Mouse (Mus musculus): ENCODE results near the gene 2410015M20Rik. TPM values are rescaled to one million over a fixed set of nuclear protein-coding genes. Genes with fewer than 3 reads are reported as not detected.
A peak's percentile ranks its signal among the peaks of the same experiment; 100 is the strongest.
"Not testable (repeated sequence)": the region's sequence is repeated elsewhere in the genome, so short reads cannot be mapped to it uniquely, and the experiment has no call there.

The 2410015M20Rik gene
- polyA plus RNA-seq, 1 experiment, result 101 TPM

GRCm38 (mm10) chr17:56625495-56625894 lies 15.9 kb upstream of the 2410015M20Rik start:
- peaks cover 7% of the 10 kb centered on the region for H3K36me3 ChIP-seq (ENCODE audit: control insufficient read depth, insufficient read depth, low read length)
- DNase-seq (ENCODE audit: low read depth in 1 of 2, low spot score in 2 of 2), result no peak
- H3K27me3 ChIP-seq (ENCODE audit: control insufficient read depth, insufficient read depth, low read length), result no peaks in the 10 kb centered on the region
- peaks cover 10% of the 10 kb centered on the region; the same call in 1 of the 2 replicates for H3K4me1 ChIP-seq (ENCODE audit: control insufficient read depth, insufficient read depth, insufficient read length)
- TF ChIP-seq POLR2A (IDR thresholded peaks at IDR 0.05; ENCODE audit: low read depth, low read length) (no peak), CTCF (IDR thresholded peaks at IDR 0.05; ENCODE audit: extremely low read depth, insufficient read depth, insufficient read length, insufficient replicate concordance) (no peak)
- 84% methylated on average over 3 of the region's 3 CpGs for WGBS
- H3K4me3 ChIP-seq (ENCODE audit: extremely low read depth, insufficient read depth, insufficient read length), result no peak overlapping the region
- H3K27ac ChIP-seq (ENCODE audit: insufficient read depth, low read length), result no peak overlapping the region

GRCm38 (mm10) chr17:56617628-56618027 lies 8.1 kb upstream of the 2410015M20Rik start:
- no peak for TF ChIP-seq CTCF (IDR thresholded peaks at IDR 0.05; ENCODE audit: extremely low read depth, insufficient read depth, insufficient read length, insufficient replicate concordance)
- no peak for TF ChIP-seq POLR2A (IDR thresholded peaks at IDR 0.05; ENCODE audit: low read depth, low read length)
- Histone ChIP-seq H3K36me3 (ENCODE audit: control insufficient read depth, insufficient read depth, low read length) (peaks cover 53% of the 10 kb centered on the region), H3K27me3 (ENCODE audit: control insufficient read depth, insufficient read depth, low read length) (no peaks in the 10 kb centered on the region), H3K4me1 (ENCODE audit: control insufficient read depth, insufficient read depth, insufficient read length) (peaks cover 7% of the 10 kb centered on the region; the same call in 1 of the 2 replicates), H3K4me3 (ENCODE audit: extremely low read depth, insufficient read depth, insufficient read length) (no peak overlapping the region), H3K27ac (ENCODE audit: insufficient read depth, low read length) (no peak overlapping the region)
- DNase-seq (ENCODE audit: low read depth in 1 of 2, low spot score in 2 of 2), result no peak
- 89% methylated on average over 8 of the region's 8 CpGs for WGBS

GRCm38 (mm10) chr17:56616725-56617124 lies 7.2 kb upstream of the 2410015M20Rik start:
- TF ChIP-seq CTCF (IDR thresholded peaks at IDR 0.05; ENCODE audit: extremely low read depth, insufficient read depth, insufficient read length, insufficient replicate concordance) (no peak), POLR2A (IDR thresholded peaks at IDR 0.05; ENCODE audit: low read depth, low read length) (no peak)
- peaks cover 50% of the 10 kb centered on the region for H3K36me3 ChIP-seq (ENCODE audit: control insufficient read depth, insufficient read depth, low read length)
- no peak overlapping the region for H3K27ac ChIP-seq (ENCODE audit: insufficient read depth, low read length)
- H3K4me3 ChIP-seq (ENCODE audit: extremely low read depth, insufficient read depth, insufficient read length), result no peak overlapping the region
- 93% methylated on average over 3 of the region's 3 CpGs for WGBS
- H3K27me3 ChIP-seq (ENCODE audit: control insufficient read depth, insufficient read depth, low read length), result no peaks in the 10 kb centered on the region
- no peak for DNase-seq (ENCODE audit: low read depth in 1 of 2, low spot score in 2 of 2)
- peaks cover 7% of the 10 kb centered on the region; the same call in 1 of the 2 replicates for H3K4me1 ChIP-seq (ENCODE audit: control insufficient read depth, insufficient read depth, insufficient read length)

- no peak for TF ChIP-seq POLR2A (IDR thresholded peaks at IDR 0.05; ENCODE audit: low read depth, low read length)
- TF ChIP-seq CTCF (IDR thresholded peaks at IDR 0.05; ENCODE audit: extremely low read depth, insufficient read depth, insufficient read length, insufficient replicate concordance), result no peak
- Histone ChIP-seq H3K27me3 (ENCODE audit: control insufficient read depth, insufficient read depth, low read length) (no peaks in the 10 kb centered on the region), H3K4me3 (ENCODE audit: extremely low read depth, insufficient read depth, insufficient read length) (no peak overlapping the region), H3K27ac (ENCODE audit: insufficient read depth, low read length) (no peak overlapping the region), H3K4me1 (ENCODE audit: control insufficient read depth, insufficient read depth, insufficient read length) (peaks cover 7% of the 10 kb centered on the region; the same call in 1 of the 2 replicates), H3K36me3 (ENCODE audit: control insufficient read depth, insufficient read depth, low read length) (peaks cover 48% of the 10 kb centered on the region)
- 93% methylated on average over 4 of the region's 4 CpGs for WGBS
- no peak for DNase-seq (ENCODE audit: low read depth in 1 of 2, low spot score in 2 of 2)
Measured at GRCm38 (mm10) chr17:56615792-56616191, 6.2 kb upstream of the 2410015M20Rik start.

GRCm38 (mm10) chr17:56615136-56615784 lies 5.7 kb upstream of the 2410015M20Rik start:
- Histone ChIP-seq H3K27me3 (ENCODE audit: control insufficient read depth, insufficient read depth, low read length) (no peaks in the 10 kb centered on the region), H3K4me1 (ENCODE audit: control insufficient read depth, insufficient read depth, insufficient read length) (peaks cover 8% of the 10 kb centered on the region; the same call in 1 of the 2 replicates), H3K27ac (ENCODE audit: insufficient read depth, low read length) (no peak overlapping the region), H3K4me3 (ENCODE audit: extremely low read depth, insufficient read depth, insufficient read length) (no peak overlapping the region), H3K36me3 (ENCODE audit: control insufficient read depth, insufficient read depth, low read length) (peaks cover 45% of the 10 kb centered on the region)
- no peak for DNase-seq (ENCODE audit: low read depth in 1 of 2, low spot score in 2 of 2)
- WGBS, result 90% methylated on average over 11 of the region's 11 CpGs
- TF ChIP-seq POLR2A (IDR thresholded peaks at IDR 0.05; ENCODE audit: low read depth, low read length) (no peak), CTCF (IDR thresholded peaks at IDR 0.05; ENCODE audit: extremely low read depth, insufficient read depth, insufficient read length, insufficient replicate concordance) (no peak)

- peaks cover 38% of the 10 kb centered on the region for H3K36me3 ChIP-seq (ENCODE audit: control insufficient read depth, insufficient read depth, low read length)
- H3K27me3 ChIP-seq (ENCODE audit: control insufficient read depth, insufficient read depth, low read length), result no peaks in the 10 kb centered on the region
- peaks cover 11% of the 10 kb centered on the region; the same call in 1 of the 2 replicates for H3K4me1 ChIP-seq (ENCODE audit: control insufficient read depth, insufficient read depth, insufficient read length)
- TF ChIP-seq CTCF (IDR thresholded peaks at IDR 0.05; ENCODE audit: extremely low read depth, insufficient read depth, insufficient read length, insufficient replicate concordance) (no peak), POLR2A (IDR thresholded peaks at IDR 0.05; ENCODE audit: low read depth, low read length) (no peak)
- 27% methylated on average over 14 of the region's 14 CpGs for WGBS
- no peak overlapping the region for H3K27ac ChIP-seq (ENCODE audit: insufficient read depth, low read length)
- no peak for DNase-seq (ENCODE audit: low read depth in 1 of 2, low spot score in 2 of 2)
- H3K4me3 ChIP-seq (ENCODE audit: extremely low read depth, insufficient read depth, insufficient read length), result peak overlapping the region; percentile 70; the same call in 1 of the 2 replicates
Measured at GRCm38 (mm10) chr17:56614391-56615135, 5.0 kb upstream of the 2410015M20Rik start.

GRCm38 (mm10) chr17:56613893-56614292 lies 4.3 kb upstream of the 2410015M20Rik start:
- DNase-seq (ENCODE audit: low read depth in 1 of 2, low spot score in 2 of 2); H3K27me3 ChIP-seq (ENCODE audit: control insufficient read depth, insufficient read depth, low read length): not testable (repeated sequence)
- peak overlapping the region; percentile 70 for H3K4me3 ChIP-seq (ENCODE audit: extremely low read depth, insufficient read depth, insufficient read length)
- H3K4me1 ChIP-seq (ENCODE audit: control insufficient read depth, insufficient read depth, insufficient read length), result peaks cover 11% of the 10 kb centered on the region; the same call in 1 of the 2 replicates
- H3K27ac ChIP-seq (ENCODE audit: insufficient read depth, low read length), result peak overlapping the region; percentile 74
- peaks cover 31% of the 10 kb centered on the region for H3K36me3 ChIP-seq (ENCODE audit: control insufficient read depth, insufficient read depth, low read length)
- WGBS, result under 1% methylated on average over 26 of the region's 26 CpGs

All from spleen, adult 2 months (tissue).